Mouse (Mus musculus): ENCODE data around the gene Tbc1d4. TPM values are rescaled to one million over a fixed set of nuclear protein-coding genes. Genes with fewer than 3 reads are reported as not detected.

The Tbc1d4 gene
- total and polyA plus RNA-seq, 3 experiments, result 20.6 to 72.9 (median 71.0) TPM

GRCm38 (mm10) chr14:101514557-101514971 is 94.4 kb downstream of the Tbc1d4 start:
- Histone ChIP-seq H3K27ac (ENCODE audit: insufficient read depth, low read depth) (no peak overlapping the region), H3K9me3 (replicated peaks; ENCODE audit: low read length) (no peaks in the 10 kb centered on the region), H3K79me2 (replicated peaks; ENCODE audit: control insufficient read depth, extremely low read depth, insufficient read depth, poor library complexity, severe bottlenecking) (no peaks in the 10 kb centered on the region), H3K9ac (ENCODE audit: insufficient read depth, low read depth) (no peak overlapping the region), H3K36me3 (replicated peaks in 1 of 2; ENCODE audit: control insufficient read depth in 1 of 2, insufficient read depth in 1 of 2, low read length in 1 of 2) (peaks cover 0 to 4% of the 10 kb centered on the region in 2 experiments), H3K4me3 (replicated peaks in 1 of 3; ENCODE audit: low read depth in 2 of 3, low read length in 2 of 3, poor library complexity in 1 of 3) (no peak overlapping the region), H3K4me1 (ENCODE audit: control insufficient read depth in 1 of 2, insufficient read depth in 2 of 2) (peaks cover 6 to 48% of the 10 kb centered on the region in 2 experiments; a peak in 3 of 4 replicates), H3K27me3 (replicated peaks) (no peaks in the 10 kb centered on the region), H3K4me2 (ENCODE audit: insufficient read depth, low read depth, poor library complexity, severe bottlenecking) (no peak overlapping the region)
- dilution Hi-C loops (cut with MboI; ENCODE audit: extremely low pct_ligation_motif_present, extremely low pct_unique_long_range_greater_than_20kb, low sequenced_read_pairs) (no loop called here), in situ Hi-C loops (cut with MboI; ENCODE audit: low pct_ligation_motif_present, low pct_unique_long_range_greater_than_20kb, low sequenced_read_pairs) (loop anchor here (5.0 kb wide), 1 partner anchor 93 kb away; the partner anchor contains the start of gene Tbc1d4)
- no peak for DNase-seq (ENCODE audit: extremely low read depth)
- TF ChIP-seq KAT2A (IDR thresholded peaks at IDR 0.05; ENCODE audit: insufficient replicate concordance, low read length), result no peak
- no peak for TF ChIP-seq USF2 (conservative IDR thresholded peaks at IDR 0.05; ENCODE audit: low read depth, low read length)
- no peak for TF ChIP-seq E2F4 (IDR thresholded peaks at IDR 0.05; ENCODE audit: insufficient replicate concordance, low read depth, low read length)
- TF ChIP-seq MAZ (IDR thresholded peaks at IDR 0.05; ENCODE audit: low read depth, low read length), result no peak
- no peak for TF ChIP-seq POLR2AphosphoS2 (IDR thresholded peaks at IDR 0.05; ENCODE audit: low read depth, low read length)
- no peak for TF ChIP-seq JUND (conservative IDR thresholded peaks at IDR 0.05; ENCODE audit: low read depth, low read length)
- TF ChIP-seq UBTF (IDR thresholded peaks at IDR 0.05; ENCODE audit: low read depth, low read length), result no peak
- TF ChIP-seq ZKSCAN1 (IDR thresholded peaks at IDR 0.05; ENCODE audit: borderline replicate concordance, low read depth, low read length), result no peak
- TF ChIP-seq ZNF384 (IDR thresholded peaks at IDR 0.05; ENCODE audit: low read depth, low read length), result no peak

DNA sequence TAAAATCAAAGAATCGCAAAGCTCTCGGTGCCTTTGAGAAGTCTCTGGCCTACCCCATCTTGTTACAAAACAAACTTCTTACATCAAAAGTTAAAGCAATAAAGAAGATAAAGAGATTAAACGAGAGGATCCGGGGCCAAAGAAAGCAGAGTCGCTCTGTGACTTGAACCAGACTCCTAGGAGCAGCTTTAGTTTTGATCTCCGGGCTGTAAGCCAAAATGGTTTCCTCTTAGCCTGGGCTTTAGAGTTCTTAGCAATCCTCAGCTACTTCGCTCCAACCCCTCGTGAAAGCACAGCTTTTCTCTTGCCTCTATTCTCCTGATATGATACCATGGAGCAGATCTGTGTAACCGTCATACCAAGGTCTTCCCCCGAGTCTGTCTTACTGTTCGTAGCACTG is 95.8 kb downstream of the Tbc1d4 start:
- peaks cover 3 to 46% of the 10 kb centered on the region in 2 experiments; a peak in 3 of 4 replicates for H3K4me1 ChIP-seq (ENCODE audit: control insufficient read depth in 1 of 2, insufficient read depth in 2 of 2)
- no peak overlapping the region for H3K4me2 ChIP-seq (ENCODE audit: insufficient read depth, low read depth, poor library complexity, severe bottlenecking)
- H3K79me2 ChIP-seq (replicated peaks; ENCODE audit: control insufficient read depth, extremely low read depth, insufficient read depth, poor library complexity, severe bottlenecking), result no peaks in the 10 kb centered on the region
- dilution Hi-C loops (cut with MboI; ENCODE audit: extremely low pct_ligation_motif_present, extremely low pct_unique_long_range_greater_than_20kb, low sequenced_read_pairs), result no loop called here
- H3K4me3 ChIP-seq (replicated peaks in 1 of 3; ENCODE audit: low read depth in 2 of 3, low read length in 2 of 3, poor library complexity in 1 of 3), result no peak overlapping the region
- TF ChIP-seq MAFK (IDR thresholded peaks at IDR 0.05; ENCODE audit: insufficient replicate concordance, low read length) (no peak), ZMIZ1 (IDR thresholded peaks at IDR 0.05; ENCODE audit: low read depth, low read length) (no peak), MXI1 (IDR thresholded peaks at IDR 0.05; ENCODE audit: low read depth, low read length) (no peak), HCFC1 (IDR thresholded peaks at IDR 0.05; ENCODE audit: low read depth, low read length) (no peak), RAD21 (IDR thresholded peaks at IDR 0.05; ENCODE audit: low read depth, low read length) (no peak), MAX (IDR thresholded peaks at IDR 0.05; ENCODE audit: low read length) (no peak), EP300 (IDR thresholded peaks at IDR 0.05; ENCODE audit: low read length) (no peak), SMC3 (IDR thresholded peaks at IDR 0.05; ENCODE audit: low read depth, low read length) (no peak), USF1 (IDR thresholded peaks at IDR 0.05; ENCODE audit: low read depth, low read length) (no peak)
- H3K27ac ChIP-seq (ENCODE audit: insufficient read depth, low read depth), result no peak overlapping the region
- no peak overlapping the region for H3K9ac ChIP-seq (ENCODE audit: insufficient read depth, low read depth)
- H3K9me3 ChIP-seq (replicated peaks; ENCODE audit: low read length), result no peaks in the 10 kb centered on the region
- in situ Hi-C loops (cut with MboI; ENCODE audit: low pct_ligation_motif_present, low pct_unique_long_range_greater_than_20kb, low sequenced_read_pairs), result loop anchor here (5.0 kb wide), 1 partner anchor 94 kb away; the partner anchor contains the start of gene Tbc1d4
- H3K27me3 ChIP-seq (replicated peaks), result no peaks in the 10 kb centered on the region
- H3K36me3 ChIP-seq (replicated peaks in 1 of 2; ENCODE audit: control insufficient read depth in 1 of 2, insufficient read depth in 1 of 2, low read length in 1 of 2), result peaks cover 0 to 4% of the 10 kb centered on the region in 2 experiments
- no peak for DNase-seq (ENCODE audit: extremely low read depth)

Data from CH12.LX (cell line).